Mouse (Mus musculus) embryonic facial prominence, embryonic 13.5 days (tissue): ENCODE measurements around the gene Lrch1. TPM values are rescaled to one million over a fixed set of nuclear protein-coding genes. Genes with fewer than 3 reads are reported as not detected.

Experiments used
- ATAC-seq: fragments of 200-750 bp; cut with Nextera tagmentation; 2 replicates; pipeline ENCODE4 v1.8.0; 2017; ENCODE audit warnings: low read depth; ENCODE audit not compliant: insufficient number of reproducible peaks, insufficient read depth, low FRiP score, low TSS enrichment
- H3K27ac ChIP-seq: fragments of 300-500 bp; sonication (generic); 2 replicates; pipeline ENCODE4 v1.5.1; 2015; ENCODE audit warnings: moderate library complexity, mild to moderate bottlenecking, inconsistent platforms
- H3K27me3 ChIP-seq: fragments of 300-500 bp; sonication (generic); 2 replicates; pipeline ENCODE4 v1.6.1; 2015; ENCODE audit warnings: mild to moderate bottlenecking, inconsistent platforms
- H3K36me3 ChIP-seq: fragments of 300-500 bp; sonication (generic); 2 replicates; pipeline ENCODE4 v1.6.1; 2015; ENCODE audit warnings: mild to moderate bottlenecking, inconsistent platforms
- H3K4me1 ChIP-seq: fragments of 300-500 bp; sonication (generic); 2 replicates; pipeline ENCODE4 v1.6.1; 2015; ENCODE audit warnings: inconsistent platforms
- H3K4me2 ChIP-seq: fragments of 300-500 bp; sonication (generic); 2 replicates; pipeline ENCODE4 v1.6.1; 2015; ENCODE audit warnings: moderate library complexity, mild to moderate bottlenecking, inconsistent platforms
- H3K4me3 ChIP-seq: fragments of 300-500 bp; sonication (generic); 2 replicates; pipeline ENCODE4 v1.5.1; 2015; ENCODE audit warnings: mild to moderate bottlenecking, inconsistent platforms
- H3K9ac ChIP-seq: fragments of 300-500 bp; sonication (generic); 2 replicates; pipeline ENCODE4 v1.6.1; 2015; ENCODE audit warnings: mild to moderate bottlenecking, inconsistent platforms
- H3K9me3 ChIP-seq: fragments of 300-500 bp; sonication (generic); 2 replicates; pipeline ENCODE4 v1.6.1; 2016; ENCODE audit warnings: inconsistent platforms
- WGBS: fragments of 180-500 bp; shearing (Covaris S2); methylation state at CpG from one replicate; pipeline ENCODE4 v1.1.7; 2015; ENCODE audit warnings: mixed read lengths; 5-methylcytosine and 5-hydroxymethylcytosine counted together
- polyA plus RNA-seq: library from polyadenylated mRNA; unstranded; fragments of >200 nt; fragmentation: Nextera tagmentation; extraction: Ambion mirVana; gene quantifications from 2 replicates; pipeline ENCODE4 v1.2.1, GENCODE M21; 2015

Lrch1 gene
- 16.3 and 16.8 TPM in 2 replicates for polyA plus RNA-seq

DNA sequence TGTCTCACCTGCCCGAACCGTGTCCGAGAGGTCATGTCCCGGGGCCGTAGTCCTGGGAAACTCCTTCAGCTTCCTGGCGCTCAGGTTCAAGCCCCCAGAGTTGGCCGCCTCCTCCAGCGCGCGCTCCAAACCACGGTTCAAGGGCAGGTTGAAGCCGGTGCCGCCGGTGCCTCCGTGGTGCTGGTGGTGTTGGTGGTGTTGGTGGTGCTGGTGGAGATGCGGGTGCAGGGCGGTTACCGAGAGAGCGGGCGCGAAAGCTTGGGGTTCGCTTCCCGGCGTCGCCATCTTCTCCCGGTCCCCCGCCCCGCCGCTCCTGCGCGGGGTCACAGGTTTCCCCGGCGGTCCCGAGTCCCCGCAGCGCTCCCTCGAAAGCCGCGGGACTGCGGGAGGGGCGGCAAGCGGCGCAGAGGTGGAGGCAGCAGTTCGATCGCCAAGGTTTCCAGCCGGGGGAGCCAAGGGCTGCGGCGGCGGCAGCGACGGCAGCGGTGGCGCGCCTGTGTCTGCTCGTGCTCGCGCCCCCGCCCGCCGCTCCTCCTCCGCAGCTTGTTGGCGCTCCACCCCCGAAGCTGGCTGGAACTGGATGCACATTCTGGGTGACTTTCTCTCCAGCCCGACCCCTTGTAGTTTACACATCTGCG is at the start of gene Lrch1:
TSS of gene Lrch1 (minus strand) at position 501 of the 638 bp plus-strand sequence.
- H3K9ac ChIP-seq: peak within 1 kb of the TSS; percentile 91
- peaks cover 30% of the 10 kb centered on the region for H3K4me1 ChIP-seq
- peak within 1 kb of the TSS; percentile 94 for H3K27ac ChIP-seq
- no peaks in the 10 kb centered on the region for H3K36me3 ChIP-seq
- peak within 1 kb of the TSS; percentile 67 for H3K4me2 ChIP-seq
- no peaks in the 10 kb centered on the region for H3K9me3 ChIP-seq
- H3K4me3 ChIP-seq: peak within 1 kb of the TSS; percentile 77
- no peaks in the 10 kb centered on the region for H3K27me3 ChIP-seq
- peak; percentile 49 for ATAC-seq
- WGBS: under 1% methylated on average over 48 of the region's 65 CpGs

DNA sequence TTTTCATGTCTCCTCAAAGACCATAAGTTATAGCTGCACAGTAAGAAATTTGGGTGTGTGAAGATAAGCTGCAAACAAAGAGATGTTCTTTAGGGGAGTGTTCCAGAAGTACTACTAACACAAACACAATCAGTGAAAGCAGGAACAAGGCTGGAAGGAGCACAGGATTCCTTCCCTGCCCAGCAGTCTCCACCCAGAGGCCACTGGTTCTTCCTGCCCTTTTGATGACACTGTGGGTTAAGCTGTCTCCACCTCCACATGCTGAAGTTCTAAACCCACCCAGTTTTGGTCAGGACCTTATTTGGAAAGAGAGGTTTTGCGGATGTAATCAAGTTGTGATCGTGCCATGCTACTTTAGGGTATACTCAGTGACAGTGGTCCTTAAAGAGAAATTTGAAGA is 49.4 kb upstream of the Lrch1 start:
- H3K36me3 ChIP-seq: no peaks in the 10 kb centered on the region
- H3K27me3 ChIP-seq: no peaks in the 10 kb centered on the region
- no peak for ATAC-seq
- no peak overlapping the region for H3K4me3 ChIP-seq
- H3K27ac ChIP-seq: no peak overlapping the region
- H3K4me2 ChIP-seq: no peak overlapping the region
- WGBS: 90% methylated on average over 2 of the region's 2 CpGs
- no peak overlapping the region for H3K9ac ChIP-seq
- H3K4me1 ChIP-seq: no peaks in the 10 kb centered on the region
- H3K9me3 ChIP-seq: no peaks in the 10 kb centered on the region

DNA sequence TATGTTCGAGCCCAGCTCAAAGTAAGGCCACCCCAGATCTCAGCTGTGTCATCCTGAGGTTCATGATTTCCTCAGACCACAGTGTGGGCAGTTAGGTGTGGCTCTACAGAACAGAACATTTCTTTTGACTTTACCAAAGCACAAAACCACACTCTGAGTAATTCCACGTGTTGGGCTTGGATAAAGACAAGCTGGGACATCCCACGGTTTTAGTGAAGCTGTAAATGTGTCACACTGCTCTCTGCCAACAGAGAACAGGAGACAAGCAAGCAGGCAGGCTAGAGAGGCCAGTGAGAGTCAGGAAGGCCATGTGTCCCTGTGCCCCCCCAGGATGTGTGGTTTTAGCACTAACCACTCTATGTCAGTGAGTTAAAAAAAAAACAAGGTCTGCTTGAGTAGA is 48.9 kb upstream of the Lrch1 start:
- H3K4me3 ChIP-seq: no peak overlapping the region
- H3K4me1 ChIP-seq: no peaks in the 10 kb centered on the region
- no peaks in the 10 kb centered on the region for H3K27me3 ChIP-seq
- H3K36me3 ChIP-seq: no peaks in the 10 kb centered on the region
- no peak overlapping the region for H3K9ac ChIP-seq
- WGBS: 59% methylated on average over 3 of the region's 3 CpGs
- H3K9me3 ChIP-seq: no peaks in the 10 kb centered on the region
- ATAC-seq: no peak
- H3K27ac ChIP-seq: no peak overlapping the region
- no peak overlapping the region for H3K4me2 ChIP-seq

DNA sequence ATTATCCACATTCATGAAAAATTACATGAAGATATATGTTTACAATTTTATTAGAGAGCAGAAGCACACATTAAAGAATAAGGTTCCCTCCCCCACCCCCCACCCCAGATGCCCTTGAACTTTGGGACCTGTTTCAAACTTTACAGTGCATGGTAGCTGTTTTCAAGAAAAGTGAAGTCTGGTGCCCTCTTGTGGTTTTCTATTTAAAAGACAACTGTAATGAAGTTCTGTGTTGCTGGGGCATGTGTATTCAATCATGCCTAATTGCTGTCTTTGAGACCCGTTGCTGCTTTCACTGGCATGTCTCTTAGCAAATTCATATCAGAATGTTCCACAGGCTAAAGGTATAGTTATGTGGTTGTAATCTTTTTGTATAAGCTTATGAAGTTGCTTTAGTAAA is 42.8 kb upstream of the Lrch1 start:
- H3K9me3 ChIP-seq: no peaks in the 10 kb centered on the region
- no peak overlapping the region for H3K4me3 ChIP-seq
- no peaks in the 10 kb centered on the region for H3K4me1 ChIP-seq
- 2% methylated on average over 1 of the region's 1 CpGs for WGBS
- ATAC-seq: no peak
- H3K4me2 ChIP-seq: no peak overlapping the region
- H3K36me3 ChIP-seq: no peaks in the 10 kb centered on the region
- no peak overlapping the region for H3K9ac ChIP-seq
- no peaks in the 10 kb centered on the region for H3K27me3 ChIP-seq
- no peak overlapping the region for H3K27ac ChIP-seq

DNA sequence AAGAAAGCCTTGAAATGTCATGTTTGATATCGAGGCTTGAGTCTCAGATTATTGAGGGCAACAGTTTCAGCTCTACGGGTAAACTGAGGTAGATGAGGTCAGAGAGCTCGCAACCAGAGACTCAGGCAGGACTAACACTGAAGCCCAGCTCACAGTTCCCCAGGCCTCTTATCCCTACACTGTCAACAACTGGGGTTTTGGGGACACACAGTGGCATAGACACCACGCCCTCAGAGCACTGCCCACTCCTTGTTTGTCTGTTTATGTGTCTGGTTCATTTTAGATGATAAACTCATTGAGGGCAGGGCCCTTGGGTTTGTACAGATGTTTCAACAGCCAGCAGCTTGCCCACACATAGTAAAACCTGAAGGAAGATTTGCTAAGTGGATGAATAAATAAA is 42.2 kb upstream of the Lrch1 start:
- H3K4me2 ChIP-seq: no peak overlapping the region
- H3K4me1 ChIP-seq: no peaks in the 10 kb centered on the region
- H3K4me3 ChIP-seq: no peak overlapping the region
- ATAC-seq: no peak
- no peak overlapping the region for H3K27ac ChIP-seq
- no peak overlapping the region for H3K9ac ChIP-seq
- H3K9me3 ChIP-seq: no peaks in the 10 kb centered on the region
- 88% methylated on average over 4 of the region's 4 CpGs for WGBS
- no peaks in the 10 kb centered on the region for H3K36me3 ChIP-seq
- H3K27me3 ChIP-seq: no peaks in the 10 kb centered on the region

DNA sequence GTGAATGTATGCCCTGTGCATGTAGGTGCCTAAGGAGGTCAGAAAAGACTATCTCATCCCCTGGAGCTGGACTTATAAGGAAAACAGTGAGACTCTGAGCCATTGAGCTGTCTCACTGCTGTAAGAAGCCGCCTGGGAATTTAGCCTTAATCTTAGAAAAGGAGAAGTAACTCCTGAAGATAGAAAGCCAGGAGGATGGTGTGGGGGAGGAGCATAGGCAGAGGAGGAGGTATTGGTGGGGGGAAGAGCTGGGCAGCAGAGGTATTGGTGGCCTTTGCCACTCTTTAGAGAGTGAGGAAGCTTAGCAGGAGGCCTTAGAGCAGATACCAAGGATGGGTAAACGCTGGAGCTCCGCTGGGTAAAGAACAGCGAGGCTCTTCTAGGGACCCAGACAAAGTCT is 41.6 kb upstream of the Lrch1 start:
- 44% methylated on average over 4 of the region's 4 CpGs for WGBS
- no peaks in the 10 kb centered on the region for H3K36me3 ChIP-seq
- H3K4me2 ChIP-seq: no peak overlapping the region
- no peaks in the 10 kb centered on the region for H3K4me1 ChIP-seq
- no peak overlapping the region for H3K4me3 ChIP-seq
- no peak overlapping the region for H3K27ac ChIP-seq
- no peak overlapping the region for H3K9ac ChIP-seq
- ATAC-seq: no peak
- H3K9me3 ChIP-seq: no peaks in the 10 kb centered on the region
- H3K27me3 ChIP-seq: no peaks in the 10 kb centered on the region

DNA sequence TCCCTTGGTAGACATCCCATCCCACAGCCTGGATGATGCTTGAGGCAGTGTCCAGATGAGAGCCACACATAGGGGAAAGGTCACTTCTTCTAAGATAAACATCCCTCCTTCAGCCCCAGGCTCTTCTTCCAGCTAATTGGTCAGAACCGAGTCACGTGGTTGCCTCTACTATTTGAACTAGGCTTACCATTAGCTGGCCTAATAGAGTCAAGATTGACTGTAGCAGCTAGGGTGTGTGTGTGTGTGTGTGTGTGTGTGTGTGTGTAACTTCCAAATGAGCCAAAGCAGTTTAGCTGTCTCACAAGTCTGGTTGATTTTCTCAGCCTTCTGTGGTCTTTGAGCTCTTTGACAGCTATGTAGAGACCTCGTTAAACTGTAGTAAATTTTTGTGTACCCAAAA is 38.9 kb upstream of the Lrch1 start:
- Histone ChIP-seq H3K4me3 (no peak overlapping the region), H3K27me3 (no peaks in the 10 kb centered on the region), H3K4me2 (no peak overlapping the region), H3K27ac (no peak overlapping the region), H3K36me3 (no peaks in the 10 kb centered on the region), H3K4me1 (no peaks in the 10 kb centered on the region), H3K9me3 (no peaks in the 10 kb centered on the region), H3K9ac (no peak overlapping the region)
- ATAC-seq: no peak
- 48% methylated on average over 3 of the region's 3 CpGs for WGBS

DNA sequence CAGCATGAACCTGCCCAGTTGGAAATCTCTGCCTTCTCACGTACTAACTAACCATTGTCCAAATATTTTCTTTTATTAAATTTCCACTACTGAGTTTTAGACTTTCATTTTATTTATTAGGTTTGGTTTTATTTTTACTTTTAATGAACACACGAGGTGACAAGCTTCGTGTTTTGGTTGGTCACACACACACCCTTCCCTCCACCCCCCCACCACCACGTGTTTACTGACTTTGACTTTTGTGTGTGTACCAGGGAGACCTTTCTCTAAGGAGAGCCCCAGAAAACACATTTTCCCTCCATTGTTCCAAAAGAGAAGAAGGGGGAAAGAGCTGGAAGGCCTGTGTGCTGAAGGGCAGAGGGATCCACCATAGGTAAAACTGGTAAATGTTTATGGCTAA is 38.0 kb upstream of the Lrch1 start:
- 57% methylated on average over 4 of the region's 4 CpGs for WGBS
- no peak overlapping the region for H3K4me2 ChIP-seq
- H3K4me3 ChIP-seq: no peak overlapping the region

DNA sequence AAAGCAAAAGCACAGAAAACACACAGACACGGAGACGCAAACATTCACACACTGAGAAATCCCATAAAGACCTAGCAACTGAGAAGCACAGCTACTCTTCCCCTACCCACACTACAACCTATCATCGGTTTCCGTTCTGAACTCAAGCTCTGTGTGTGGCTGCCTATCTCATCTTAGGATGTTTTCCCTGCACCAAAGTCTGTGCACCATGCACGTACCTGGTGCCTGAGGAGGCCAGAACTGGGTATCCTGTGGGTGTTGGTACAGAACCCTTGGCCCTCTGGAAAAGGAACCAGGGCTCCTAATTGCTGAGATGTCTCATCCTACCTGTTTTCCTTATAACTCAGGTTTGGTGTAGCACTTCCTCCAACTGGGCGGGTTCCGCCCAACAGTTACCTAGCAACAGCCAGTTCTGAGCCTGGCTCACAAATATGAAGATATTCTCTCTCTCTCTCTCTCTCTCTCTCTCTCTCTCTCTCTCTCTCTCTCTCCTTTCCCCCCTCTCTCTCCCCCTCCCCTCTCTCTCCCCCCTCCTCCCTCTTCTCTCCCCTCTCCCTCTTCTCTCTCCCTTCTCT is 37.2 kb upstream of the Lrch1 start:
- WGBS: 83% methylated on average over 7 of the region's 7 CpGs

More for the DNA sequence above, 38.0 kb upstream of the Lrch1 start:
- H3K4me1 ChIP-seq: no peaks in the 10 kb centered on the region
- no peaks in the 10 kb centered on the region for H3K36me3 ChIP-seq
- no peak for ATAC-seq
- H3K9ac ChIP-seq: no peak overlapping the region
- H3K27me3 ChIP-seq: no peaks in the 10 kb centered on the region
- no peak overlapping the region for H3K27ac ChIP-seq
- no peaks in the 10 kb centered on the region for H3K9me3 ChIP-seq

DNA sequence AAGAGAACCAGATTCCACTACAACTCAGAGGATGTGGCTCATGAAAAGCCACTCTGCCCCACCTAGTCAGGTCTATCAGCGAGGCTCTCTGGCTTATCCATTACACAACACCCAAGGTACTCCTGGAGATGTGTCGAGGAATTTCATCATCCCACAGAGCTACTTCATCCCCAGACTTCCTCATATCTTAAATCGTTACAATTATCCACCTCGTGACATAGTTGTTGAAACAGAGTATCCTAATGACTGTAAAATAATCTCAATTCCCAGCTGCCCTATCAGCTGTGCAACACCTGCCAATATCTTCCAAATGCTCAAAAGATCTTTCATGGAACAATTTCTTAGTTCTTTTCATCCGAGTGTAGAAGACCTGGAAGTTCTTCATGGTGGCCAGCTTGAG is 35.4 kb upstream of the Lrch1 start:
- Histone ChIP-seq H3K4me3 (no peak overlapping the region), H3K9me3 (no peaks in the 10 kb centered on the region), H3K27me3 (no peaks in the 10 kb centered on the region), H3K9ac (no peak overlapping the region), H3K36me3 (no peaks in the 10 kb centered on the region), H3K4me2 (no peak overlapping the region), H3K27ac (no peak overlapping the region), H3K4me1 (no peaks in the 10 kb centered on the region)
- ATAC-seq: no peak
- 81% methylated on average over 5 of the region's 5 CpGs for WGBS

More for the DNA sequence above, 37.2 kb upstream of the Lrch1 start:
- Histone ChIP-seq H3K4me3 (no peak overlapping the region), H3K9me3 (no peaks in the 10 kb centered on the region), H3K27me3 (no peaks in the 10 kb centered on the region), H3K4me1 (no peaks in the 10 kb centered on the region), H3K4me2 (no peak overlapping the region), H3K27ac (no peak overlapping the region), H3K9ac (no peak overlapping the region), H3K36me3 (no peaks in the 10 kb centered on the region)
- ATAC-seq: no peak

DNA sequence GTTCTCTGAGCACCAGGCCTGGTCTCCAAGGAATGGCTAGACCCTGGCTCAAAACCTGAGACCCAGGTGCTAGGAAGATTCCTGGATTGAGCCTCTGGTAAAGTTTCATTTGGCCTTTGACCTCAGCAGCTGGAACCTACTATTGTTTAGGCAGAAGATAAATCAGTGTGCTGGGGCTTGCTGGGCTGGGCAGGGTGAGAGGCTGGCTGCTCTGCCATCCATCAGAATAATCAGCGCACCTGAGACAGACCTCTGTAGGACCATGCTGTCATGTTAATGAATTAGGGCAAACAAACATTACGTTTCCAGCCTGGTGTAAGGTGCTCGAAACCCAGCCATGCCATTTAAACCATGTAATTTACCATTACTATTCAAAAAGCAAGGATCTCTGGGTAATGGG is 33.3 kb upstream of the Lrch1 start:
- Histone ChIP-seq H3K9me3 (no peaks in the 10 kb centered on the region), H3K4me1 (no peaks in the 10 kb centered on the region), H3K27me3 (no peaks in the 10 kb centered on the region), H3K27ac (no peak overlapping the region), H3K36me3 (no peaks in the 10 kb centered on the region), H3K9ac (no peak overlapping the region), H3K4me2 (no peak overlapping the region), H3K4me3 (no peak overlapping the region)
- ATAC-seq: no peak
- WGBS: 55% methylated on average over 3 of the region's 3 CpGs

DNA sequence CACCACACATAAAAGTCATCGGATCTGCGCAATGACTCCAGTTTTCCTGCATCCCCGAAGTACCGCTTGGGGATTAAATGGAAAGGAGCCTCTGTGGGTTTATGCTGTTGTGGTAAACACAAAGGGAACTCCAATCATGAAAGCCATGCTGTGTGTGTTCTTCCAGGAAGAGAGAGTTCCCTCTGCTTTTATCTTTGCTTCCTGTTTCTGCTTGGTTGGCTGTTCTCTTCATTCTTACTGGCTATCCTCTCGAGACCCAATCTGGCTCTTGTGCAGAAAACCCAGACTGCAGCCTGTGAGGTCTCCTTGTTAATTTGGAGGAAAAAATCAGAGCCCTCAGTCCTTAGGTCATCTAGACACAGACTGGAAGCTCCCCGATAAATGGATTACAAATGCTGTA is 29.3 kb upstream of the Lrch1 start:
- no peak for ATAC-seq
- H3K4me1 ChIP-seq: no peaks in the 10 kb centered on the region
- no peak overlapping the region for H3K4me2 ChIP-seq
- H3K27me3 ChIP-seq: no peaks in the 10 kb centered on the region
- no peak overlapping the region for H3K27ac ChIP-seq
- H3K4me3 ChIP-seq: no peak overlapping the region
- H3K9ac ChIP-seq: no peak overlapping the region
- H3K36me3 ChIP-seq: no peaks in the 10 kb centered on the region
- 71% methylated on average over 6 of the region's 6 CpGs for WGBS
- H3K9me3 ChIP-seq: no peaks in the 10 kb centered on the region
